Mouse (Mus musculus) forebrain, embryonic 10.5 days (tissue): Measurements from ENCODE around the gene Gfod1. TPM values are rescaled to one million over a fixed set of nuclear protein-coding genes. Genes with fewer than 3 reads are reported as not detected.

Experiments
- DNase-seq: peaks from one replicate; pipeline ENCODE4 v3.0.0-alpha.2; 2017; ENCODE audit warnings: low spot score; ENCODE audit errors: extremely low spot score
- H3K27ac ChIP-seq: fragments of 300-500 bp; sonication (generic); 2 replicates; pipeline ENCODE4 v1.5.1; 2016; ENCODE audit warnings: mild to moderate bottlenecking
- H3K27me3 ChIP-seq: fragments of 300-500 bp; sonication (generic); 2 replicates; pipeline ENCODE4 v1.6.1; 2016; ENCODE audit warnings: mild to moderate bottlenecking; ENCODE audit not compliant: poor library complexity, severe bottlenecking
- H3K36me3 ChIP-seq: fragments of 300-500 bp; sonication (generic); replicated peaks from 2 replicates; pipeline ENCODE4 v1.6.1; 2016; ENCODE audit warnings: mild to moderate bottlenecking, moderate library complexity
- H3K4me1 ChIP-seq: fragments of 300-500 bp; sonication (generic); 2 replicates; pipeline ENCODE4 v1.6.1; 2016
- H3K4me3 ChIP-seq: fragments of 300-500 bp; sonication (generic); 2 replicates; pipeline ENCODE4 v1.5.1; 2016; ENCODE audit warnings: mild to moderate bottlenecking, moderate library complexity
- H3K9me3 ChIP-seq: fragments of 300-500 bp; sonication (generic); 2 replicates; pipeline ENCODE4 v1.6.1; 2016; ENCODE audit warnings: mild to moderate bottlenecking, moderate library complexity
- WGBS: fragments of 180-500 bp; shearing (Covaris S2); methylation state at CpG from one replicate; pipeline ENCODE4 v1.1.7; 2016; 5-methylcytosine and 5-hydroxymethylcytosine counted together
- polyA plus RNA-seq: library from polyadenylated mRNA; unstranded; fragments of >200 nt; fragmentation: Nextera tagmentation; extraction: Ambion mirVana; gene quantifications from 2 replicates; pipeline ENCODE4 v1.2.1, GENCODE M21; 2016

Gfod1 gene
- polyA plus RNA-seq, 1 experiment from 2014 or later = 0.22 TPM

- peaks cover under 1% of the 10 kb centered on the region for H3K4me1 ChIP-seq
- no peaks in the 10 kb centered on the region for H3K27me3 ChIP-seq
- WGBS = 92% methylated on average over 14 of the region's 14 CpGs
- no peak overlapping the region for H3K4me3 ChIP-seq
- no peak for DNase-seq
- H3K36me3 ChIP-seq = peaks cover 61% of the 10 kb centered on the region
- no peak overlapping the region for H3K27ac ChIP-seq
- H3K9me3 ChIP-seq = no peaks in the 10 kb centered on the region
Observed at GRCm38 (mm10) chr13:43152005-43152520, 151.9 kb downstream of the Gfod1 start.

- H3K27me3 ChIP-seq = no peaks in the 10 kb centered on the region
- H3K4me1 ChIP-seq = peaks cover 8% of the 10 kb centered on the region; the same call in 1 of the 2 replicates
- no peak for DNase-seq
- no peak overlapping the region for H3K4me3 ChIP-seq
- H3K36me3 ChIP-seq = peaks cover 48% of the 10 kb centered on the region
- no peaks in the 10 kb centered on the region for H3K9me3 ChIP-seq
- no peak overlapping the region for H3K27ac ChIP-seq
- WGBS = 83% methylated on average over 3 of the region's 3 CpGs
Observed at GRCm38 (mm10) chr13:43149661-43150060, 154.3 kb downstream of the Gfod1 start.

- Histone ChIP-seq H3K9me3 (no peaks in the 10 kb centered on the region), H3K36me3 (peaks cover 39% of the 10 kb centered on the region), H3K27ac (no peak overlapping the region), H3K4me1 (peaks cover 8% of the 10 kb centered on the region; the same call in 1 of the 2 replicates), H3K27me3 (no peaks in the 10 kb centered on the region), H3K4me3 (no peak overlapping the region)
- 88% methylated on average over 4 of the region's 4 CpGs for WGBS
- no peak for DNase-seq
Observed at GRCm38 (mm10) chr13:43148692-43149091, 155.3 kb downstream of the Gfod1 start.

- H3K27ac ChIP-seq = 0 out of 2 replicates have a peak overlapping the region, but pooled peaks have one; percentile 13
- peaks cover 19% of the 10 kb centered on the region for H3K36me3 ChIP-seq
- peaks cover 8% of the 10 kb centered on the region; the same call in 1 of the 2 replicates for H3K4me1 ChIP-seq
- H3K4me3 ChIP-seq = no peak overlapping the region
- H3K9me3 ChIP-seq = no peaks in the 10 kb centered on the region
- WGBS = 77% methylated on average over 8 of the region's 8 CpGs
- DNase-seq = no peak
- no peaks in the 10 kb centered on the region for H3K27me3 ChIP-seq
Observed at GRCm38 (mm10) chr13:43146515-43147258, 157.3 kb downstream of the Gfod1 start.

Other genes with a start within 250 kb of the Gfod1 start
- gene Tbc1d7, start 132.7 kb downstream of the Gfod1 start, polyA plus RNA-seq = 69.1 and 69.8 TPM in 2 replicates
- gene Sirt5, start 61.3 kb upstream of the Gfod1 start, polyA plus RNA-seq = 28.3 and 33.6 TPM in 2 replicates
- 177 and 181 TPM in 2 replicates for gene Nol7, start 94.2 kb upstream of the Gfod1 start, polyA plus RNA-seq
- gene Ranbp9, start 177.1 kb upstream of the Gfod1 start, polyA plus RNA-seq = 8.2 and 10.6 TPM in 2 replicates